Mouse (Mus musculus): Measurements from ENCODE around the gene Sppl3.

DNA sequence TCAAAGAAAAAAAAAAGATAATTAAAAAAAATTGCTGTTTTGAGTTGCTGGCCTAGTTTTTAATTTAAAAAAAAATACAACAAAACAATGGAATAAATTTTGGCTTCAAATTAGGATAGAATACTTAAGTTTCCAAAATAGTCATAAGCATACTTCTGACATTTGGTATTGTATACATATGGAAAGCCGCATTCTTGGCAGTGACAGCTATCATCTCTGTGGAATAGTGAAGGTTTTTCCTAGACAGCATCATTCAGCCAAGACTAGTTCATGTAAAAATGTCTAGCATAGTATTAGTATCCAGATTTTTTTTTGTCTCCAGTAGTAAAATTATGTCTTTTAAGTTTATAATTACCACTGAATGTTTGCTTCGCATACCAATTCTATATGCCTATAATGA, 74.7 kb downstream of the Sppl3 start:
- TF ChIP-seq CTCF (IDR thresholded peaks at IDR 0.05; ENCODE audit: borderline replicate concordance, control insufficient read depth, extremely low read depth, insufficient read depth, low read length, poor library complexity) (no peak), POLR2A (IDR thresholded peaks at IDR 0.05; ENCODE audit: control insufficient read depth, extremely low read depth, insufficient read depth, low read length, poor library complexity) (no peak)
